Mouse (Mus musculus) embryonic fibroblast, embryonic 13.5 days (primary cell): ENCODE results near the gene Ndufb10.

Source experiments
- CTCF ChIP-seq: IDR thresholded peaks from 2 replicates; pipeline ENCODE4 v1.5.1; 2011; ENCODE audit warnings: mild to moderate bottlenecking, control low read depth, low read length, moderate library complexity, borderline replicate concordance; ENCODE audit not compliant: insufficient read depth
- POLR2A ChIP-seq: IDR thresholded peaks from 2 replicates; pipeline ENCODE4 v1.6.1; 2011; ENCODE audit warnings: low read depth, mild to moderate bottlenecking, control low read depth, low read length, moderate library complexity

GRCm38 (mm10) chr17:24733434-24734050 is 9.3 kb upstream of the Ndufb10 start:
- no peak for TF ChIP-seq CTCF
- no peak for TF ChIP-seq POLR2A
